Mouse (Mus musculus): ENCODE data around the gene Wwox. TPM values are rescaled to one million over a fixed set of nuclear protein-coding genes. Genes with fewer than 3 reads are reported as not detected.

Gene Wwox
- polyA plus RNA-seq, 1 experiment from 2014 or later: 12.1 TPM

DNA sequence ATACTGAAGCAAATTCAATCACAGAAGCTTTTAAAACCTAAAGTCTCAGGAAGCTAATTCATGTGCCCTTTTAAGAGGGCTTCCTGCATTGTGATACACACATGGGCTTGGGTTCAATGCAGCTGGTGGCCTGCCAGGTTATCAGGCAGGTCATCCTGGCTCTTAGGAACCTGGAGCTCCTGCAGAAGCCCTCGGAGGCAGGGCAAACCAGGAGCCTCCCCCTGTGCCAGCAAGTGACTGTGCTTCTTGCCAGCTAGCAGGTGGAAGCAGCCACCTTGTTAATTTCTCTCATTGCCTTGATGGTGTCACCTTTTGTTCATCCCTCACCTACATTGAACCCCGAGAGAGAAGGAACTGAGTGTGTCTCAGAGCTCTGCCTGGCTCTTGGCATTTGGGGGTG, 872.9 kb downstream of the Wwox start:
- peaks cover under 1% of the 10 kb centered on the region; the same call in 1 of the 2 replicates for H3K4me1 ChIP-seq
- no peaks in the 10 kb centered on the region for H3K27me3 ChIP-seq (ENCODE audit: poor library complexity, severe bottlenecking)
- H3K27ac ChIP-seq: no peak overlapping the region
- H3K4me3 ChIP-seq: no peak overlapping the region
- H3K36me3 ChIP-seq (replicated peaks): no peaks in the 10 kb centered on the region
- no peak for DNase-seq (ENCODE audit: extremely low spot score, low spot score)
- 85% methylated on average over 2 of the region's 2 CpGs for WGBS
- H3K9me3 ChIP-seq: no peaks in the 10 kb centered on the region

DNA sequence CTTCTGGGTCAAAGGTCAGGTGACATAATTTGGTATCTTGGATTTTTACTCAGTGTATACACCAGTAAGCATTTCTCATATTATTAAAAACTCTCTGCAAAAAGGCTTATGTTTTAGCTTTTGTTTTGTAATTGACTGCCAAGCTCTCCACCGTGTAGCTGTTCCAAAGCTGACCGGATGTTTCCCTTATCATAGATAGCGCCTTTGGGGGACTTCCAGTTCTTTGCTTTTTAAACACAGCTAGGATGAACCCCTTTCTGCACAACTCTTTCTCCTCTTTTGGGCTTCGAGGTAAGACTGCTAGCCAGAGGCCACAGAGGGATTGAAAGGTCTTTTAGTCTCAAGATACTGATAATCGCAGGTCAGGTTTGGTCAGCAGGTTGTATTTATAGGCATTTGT, 883.0 kb downstream of the Wwox start:
- no peaks in the 10 kb centered on the region for H3K9me3 ChIP-seq
- no peaks in the 10 kb centered on the region for H3K27me3 ChIP-seq (ENCODE audit: poor library complexity, severe bottlenecking)
- peaks cover 15% of the 10 kb centered on the region for H3K4me1 ChIP-seq
- no peak overlapping the region for H3K27ac ChIP-seq
- no peaks in the 10 kb centered on the region for H3K36me3 ChIP-seq (replicated peaks)
- no peak overlapping the region for H3K4me3 ChIP-seq
- no peak for DNase-seq (ENCODE audit: extremely low spot score, low spot score)
- WGBS: 89% methylated on average over 5 of the region's 5 CpGs

DNA sequence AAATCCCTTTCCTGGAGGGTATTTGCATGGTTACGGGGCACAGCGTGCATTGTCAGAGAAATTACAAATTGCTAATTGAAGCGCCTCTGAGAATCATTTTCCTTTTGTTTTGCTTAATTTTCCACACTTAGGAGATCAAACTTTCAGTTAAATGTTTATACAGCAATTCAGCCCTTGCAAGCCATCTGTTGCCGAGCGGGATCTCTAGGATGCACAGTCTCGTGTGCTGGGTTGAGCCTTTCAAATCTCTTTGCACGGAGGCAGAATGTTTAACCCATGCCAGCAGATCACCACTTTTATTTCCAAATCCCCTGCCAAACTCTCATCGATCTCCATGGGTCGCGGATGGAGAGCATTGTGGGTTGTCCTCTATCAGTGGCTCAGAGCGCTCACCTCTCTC, 891.2 kb downstream of the Wwox start:
- Histone ChIP-seq H3K9me3 (peaks cover 4% of the 10 kb centered on the region; the same call in 1 of the 2 replicates), H3K4me3 (no peak overlapping the region), H3K36me3 (replicated peaks) (no peaks in the 10 kb centered on the region), H3K27me3 (ENCODE audit: poor library complexity, severe bottlenecking) (no peaks in the 10 kb centered on the region), H3K27ac (no peak overlapping the region), H3K4me1 (no peaks in the 10 kb centered on the region)
- 91% methylated on average over 11 of the region's 11 CpGs for WGBS
- no peak for DNase-seq (ENCODE audit: extremely low spot score, low spot score)

DNA sequence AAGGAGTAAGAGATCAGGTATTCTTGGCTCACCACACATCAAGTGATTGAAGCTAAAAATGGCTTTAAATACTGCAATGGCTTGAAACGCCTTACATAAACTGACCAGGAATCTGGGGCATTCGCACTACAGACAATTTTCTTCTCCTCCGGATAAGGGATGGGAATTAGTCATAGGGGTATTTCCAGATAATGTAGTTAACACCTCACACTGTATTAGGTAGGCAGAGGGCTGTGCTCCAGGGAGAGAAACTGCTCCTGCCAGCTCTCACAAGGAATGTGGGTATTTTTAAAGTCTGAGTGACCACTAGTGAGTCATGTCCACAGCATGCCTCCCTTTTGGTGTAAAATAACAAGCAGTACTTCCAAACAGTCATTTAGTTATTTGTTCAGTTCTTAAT, 894.5 kb downstream of the Wwox start:
- Histone ChIP-seq H3K4me3 (no peak overlapping the region), H3K4me1 (no peaks in the 10 kb centered on the region), H3K36me3 (replicated peaks) (no peaks in the 10 kb centered on the region), H3K27me3 (ENCODE audit: poor library complexity, severe bottlenecking) (no peaks in the 10 kb centered on the region), H3K9me3 (peaks cover 4% of the 10 kb centered on the region; the same call in 1 of the 2 replicates), H3K27ac (no peak overlapping the region)
- no peak for DNase-seq (ENCODE audit: extremely low spot score, low spot score)
- WGBS: 89% methylated on average over 3 of the region's 3 CpGs

DNA sequence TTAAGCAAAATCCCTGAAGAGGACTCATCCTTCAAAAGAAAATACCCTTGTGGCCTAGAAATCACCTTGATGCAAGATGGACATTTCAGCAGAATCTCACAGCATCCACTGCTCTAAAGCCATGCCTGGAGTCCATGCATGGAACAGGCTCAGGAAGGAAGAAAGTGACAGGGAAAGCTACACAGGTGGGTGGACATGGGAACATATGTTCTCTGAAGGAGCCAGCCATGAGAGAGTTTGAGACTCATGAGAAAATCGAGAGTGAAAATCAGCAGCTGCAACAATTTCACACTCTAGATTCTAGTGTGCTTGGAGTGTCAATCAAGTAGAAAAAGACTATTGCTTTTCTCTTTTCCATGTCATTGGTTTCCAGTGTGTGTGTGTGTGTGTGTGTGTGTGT, 896.9 kb downstream of the Wwox start:
- Histone ChIP-seq H3K9me3 (no peaks in the 10 kb centered on the region), H3K27me3 (ENCODE audit: poor library complexity, severe bottlenecking) (no peaks in the 10 kb centered on the region), H3K4me3 (no peak overlapping the region), H3K4me1 (no peaks in the 10 kb centered on the region), H3K27ac (no peak overlapping the region), H3K36me3 (replicated peaks) (no peaks in the 10 kb centered on the region)
- no peak for DNase-seq (ENCODE audit: extremely low spot score, low spot score)
- WGBS: 94% methylated on average over 1 of the region's 1 CpGs

DNA sequence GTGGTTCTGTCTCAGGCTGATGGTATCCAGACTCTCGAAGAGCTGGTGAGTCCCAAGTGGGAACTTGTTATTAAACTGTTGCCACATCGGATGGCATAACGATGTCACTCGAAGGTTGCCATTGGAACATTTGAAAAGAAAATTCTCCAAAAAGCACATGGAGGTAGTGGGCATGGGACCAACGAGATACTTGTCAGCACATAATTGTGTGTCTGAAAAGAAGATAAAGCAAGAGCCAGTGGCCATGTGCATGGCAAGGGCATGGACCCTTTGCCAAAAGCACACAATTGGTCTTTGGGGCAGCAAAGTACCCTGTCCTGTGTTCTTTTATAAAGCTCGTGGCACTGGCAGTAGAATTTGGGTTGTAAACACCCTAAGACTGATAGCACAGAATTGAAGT, 909.2 kb downstream of the Wwox start:
- 0 out of 2 replicates have a peak, but pooled peaks cover 1% of the 10 kb centered on the region for H3K9me3 ChIP-seq
- H3K4me3 ChIP-seq: no peak overlapping the region
- no peak overlapping the region for H3K27ac ChIP-seq
- H3K4me1 ChIP-seq: no peaks in the 10 kb centered on the region
- 88% methylated on average over 6 of the region's 6 CpGs for WGBS
- no peak for DNase-seq (ENCODE audit: extremely low spot score, low spot score)
- H3K27me3 ChIP-seq (ENCODE audit: poor library complexity, severe bottlenecking): no peaks in the 10 kb centered on the region
- no peaks in the 10 kb centered on the region for H3K36me3 ChIP-seq (replicated peaks)

DNA sequence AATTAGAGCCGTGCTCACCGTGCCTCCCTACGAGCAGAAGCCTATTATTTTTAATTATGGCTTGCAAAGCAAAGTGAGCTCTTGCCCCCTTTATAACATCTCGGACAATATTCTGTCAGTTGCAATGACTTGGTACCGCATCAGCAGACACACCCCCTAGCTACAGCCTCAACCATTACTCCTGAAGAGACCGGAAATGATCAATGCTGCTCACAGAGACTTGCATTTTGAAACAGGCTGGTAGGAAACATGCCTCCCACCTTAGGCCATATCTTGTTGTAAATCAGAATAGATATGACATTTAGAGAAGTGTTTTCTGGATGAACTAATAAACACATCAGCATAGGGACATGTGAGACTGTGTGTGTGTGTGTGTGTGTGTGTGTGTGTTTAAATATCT, 911.3 kb downstream of the Wwox start:
- no peaks in the 10 kb centered on the region for H3K27me3 ChIP-seq (ENCODE audit: poor library complexity, severe bottlenecking)
- 91% methylated on average over 6 of the region's 6 CpGs for WGBS

DNA sequence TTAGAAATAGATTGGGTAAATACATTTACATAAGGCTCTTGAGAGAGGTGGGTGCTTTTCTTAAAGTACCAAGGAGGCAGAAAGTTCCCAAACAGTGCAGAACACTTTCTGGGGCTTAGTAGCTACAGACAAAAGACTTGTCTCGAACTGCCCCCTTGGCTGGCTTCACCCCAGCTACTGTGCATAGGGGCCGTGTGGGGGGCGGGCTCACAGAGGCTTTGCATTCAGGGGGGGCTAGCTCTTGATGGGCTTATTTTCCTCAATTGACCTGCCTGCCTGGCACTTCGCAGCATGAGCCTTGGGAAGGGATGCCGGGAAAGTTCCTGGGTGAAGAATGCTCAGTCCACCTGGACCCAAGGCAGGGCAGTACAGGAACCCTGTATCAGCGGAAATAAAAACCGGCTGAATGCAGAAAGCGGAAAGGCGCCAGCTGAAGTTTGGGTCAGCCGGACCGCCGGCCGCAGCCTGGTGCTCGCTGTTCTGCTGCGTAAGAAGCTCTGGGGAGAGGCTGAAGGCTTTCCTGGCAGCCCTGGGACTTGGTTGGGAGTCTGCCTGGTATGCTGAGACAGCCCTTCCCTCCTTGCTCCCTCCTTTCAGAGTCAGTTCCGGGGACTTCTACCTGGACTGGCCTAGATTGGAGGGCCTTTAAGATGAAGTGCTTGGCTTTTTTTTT, 918.3 kb downstream of the Wwox start:
- Histone ChIP-seq H3K36me3 (replicated peaks) (no peaks in the 10 kb centered on the region), H3K4me1 (peaks cover 21% of the 10 kb centered on the region), H3K4me3 (peak overlapping the region; percentile 37), H3K27me3 (ENCODE audit: poor library complexity, severe bottlenecking) (no peaks in the 10 kb centered on the region; the same call in 1 of the 2 replicates), H3K9me3 (peaks cover 12% of the 10 kb centered on the region), H3K27ac (peak overlapping the region; percentile 75)
- WGBS: 22% methylated on average over 16 of the region's 16 CpGs
- DNase-seq (ENCODE audit: extremely low spot score, low spot score): peak; percentile 24

More for the DNA sequence above, 911.3 kb downstream of the Wwox start:
- H3K4me3 ChIP-seq: no peak overlapping the region
- no peaks in the 10 kb centered on the region for H3K4me1 ChIP-seq
- peaks cover 12% of the 10 kb centered on the region for H3K9me3 ChIP-seq
- no peak for DNase-seq (ENCODE audit: extremely low spot score, low spot score)
- no peaks in the 10 kb centered on the region for H3K36me3 ChIP-seq (replicated peaks)
- no peak overlapping the region for H3K27ac ChIP-seq

DNA sequence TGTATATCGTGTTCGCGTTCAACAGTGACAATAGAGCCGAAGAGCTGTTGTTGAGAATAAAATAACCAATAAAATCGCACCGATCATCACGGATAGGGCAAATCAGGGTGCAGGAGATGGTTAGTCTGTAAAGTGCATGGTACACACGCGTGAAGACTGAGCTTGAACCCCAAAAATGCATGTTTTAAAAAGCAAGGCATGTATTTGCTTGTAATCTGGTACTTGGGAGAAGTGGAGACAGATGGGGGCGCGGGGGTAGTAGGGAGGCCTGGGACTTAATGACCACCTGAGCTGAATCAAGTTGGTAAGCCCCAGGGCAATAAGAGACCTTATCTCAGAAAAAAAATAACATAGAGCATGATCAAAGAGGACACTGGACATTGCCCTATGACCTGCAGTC, 919.0 kb downstream of the Wwox start:
- Histone ChIP-seq H3K9me3 (peaks cover 12% of the 10 kb centered on the region), H3K36me3 (replicated peaks) (no peaks in the 10 kb centered on the region), H3K27me3 (ENCODE audit: poor library complexity, severe bottlenecking) (no peaks in the 10 kb centered on the region; the same call in 1 of the 2 replicates), H3K4me3 (no peak overlapping the region), H3K4me1 (peaks cover 21% of the 10 kb centered on the region), H3K27ac (no peak overlapping the region)
- DNase-seq (ENCODE audit: extremely low spot score, low spot score): no peak
- WGBS: 90% methylated on average over 11 of the region's 11 CpGs

DNA sequence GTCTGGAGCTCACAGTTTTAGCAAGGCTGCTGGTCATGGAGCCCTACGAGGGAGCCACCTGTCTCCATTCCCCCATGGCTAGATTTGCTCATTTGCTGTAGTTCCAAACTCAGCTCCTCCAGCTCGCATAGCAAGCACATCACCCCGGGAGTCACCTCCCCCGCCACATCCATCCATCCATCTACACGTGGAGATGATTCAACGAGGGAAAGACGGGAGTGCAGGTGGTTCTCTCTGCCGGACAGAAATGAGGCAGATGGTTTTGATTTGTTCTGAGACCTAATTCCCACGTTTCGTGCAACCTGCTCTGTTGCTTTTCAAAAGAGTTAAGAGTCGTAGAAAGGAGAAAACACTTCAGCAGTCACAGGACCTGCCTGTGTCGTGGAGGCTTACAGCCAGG, 920.2 kb downstream of the Wwox start:
- Histone ChIP-seq H3K27me3 (ENCODE audit: poor library complexity, severe bottlenecking) (no peaks in the 10 kb centered on the region; the same call in 1 of the 2 replicates), H3K36me3 (replicated peaks) (no peaks in the 10 kb centered on the region), H3K9me3 (peaks cover 1% of the 10 kb centered on the region; the same call in 1 of the 2 replicates), H3K4me3 (no peak overlapping the region), H3K27ac (no peak overlapping the region), H3K4me1 (peaks cover 21% of the 10 kb centered on the region)
- DNase-seq (ENCODE audit: extremely low spot score, low spot score): no peak
- 65% methylated on average over 12 of the region's 12 CpGs for WGBS

DNA sequence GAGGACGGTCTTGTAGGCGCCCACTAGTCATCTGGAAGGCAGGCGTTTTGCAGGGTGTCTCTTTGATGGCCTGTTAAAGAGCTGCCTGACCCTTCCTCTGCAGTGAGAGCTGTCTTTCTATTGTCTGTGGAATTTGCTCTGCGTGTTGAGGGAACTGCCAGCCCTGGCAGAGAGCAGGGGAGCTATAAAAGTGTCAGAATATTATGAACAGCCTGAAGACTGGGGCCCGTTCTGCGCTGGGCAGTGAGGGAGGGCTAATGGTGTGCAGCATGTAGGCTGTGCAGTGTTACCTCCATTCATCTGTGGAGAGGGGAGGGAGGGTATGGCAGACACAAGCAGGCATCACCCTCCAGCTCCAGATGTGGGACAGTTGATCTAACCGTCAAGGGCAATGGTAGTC, 923.1 kb downstream of the Wwox start:
- no peaks in the 10 kb centered on the region; the same call in 1 of the 2 replicates for H3K9me3 ChIP-seq
- no peaks in the 10 kb centered on the region; the same call in 1 of the 2 replicates for H3K27me3 ChIP-seq (ENCODE audit: poor library complexity, severe bottlenecking)
- WGBS: 81% methylated on average over 7 of the region's 7 CpGs

DNA sequence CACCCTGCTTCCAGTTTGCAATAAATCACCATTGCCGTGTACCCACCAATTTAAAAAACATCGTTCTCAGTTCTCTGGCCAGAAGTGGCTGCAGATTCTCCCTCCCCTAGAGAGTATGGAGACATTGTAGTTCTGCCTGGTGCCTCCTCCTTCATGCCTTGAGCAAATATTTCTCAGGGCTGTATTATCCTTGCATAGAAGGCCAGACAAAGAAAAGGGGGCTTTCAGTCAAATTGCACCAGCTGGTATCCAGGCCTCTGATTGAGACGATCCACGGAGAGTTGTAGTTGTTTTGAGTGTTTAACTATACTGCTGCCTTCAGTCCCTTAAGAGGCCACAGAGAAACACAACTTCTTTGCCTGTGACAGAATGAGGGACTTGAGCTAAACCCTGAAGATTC, 935.5 kb downstream of the Wwox start:
- no peak for DNase-seq (ENCODE audit: extremely low spot score, low spot score)
- Histone ChIP-seq H3K9me3 (no peaks in the 10 kb centered on the region), H3K27ac (no peak overlapping the region), H3K4me3 (no peak overlapping the region), H3K4me1 (peaks cover 16% of the 10 kb centered on the region), H3K36me3 (replicated peaks) (no peaks in the 10 kb centered on the region), H3K27me3 (ENCODE audit: poor library complexity, severe bottlenecking) (no peaks in the 10 kb centered on the region)
- 62% methylated on average over 4 of the region's 4 CpGs for WGBS

More for the DNA sequence above, 923.1 kb downstream of the Wwox start:
- Histone ChIP-seq H3K36me3 (replicated peaks) (no peaks in the 10 kb centered on the region), H3K27ac (no peak overlapping the region), H3K4me3 (no peak overlapping the region), H3K4me1 (peaks cover 19% of the 10 kb centered on the region)
- DNase-seq (ENCODE audit: extremely low spot score, low spot score): no peak

DNA sequence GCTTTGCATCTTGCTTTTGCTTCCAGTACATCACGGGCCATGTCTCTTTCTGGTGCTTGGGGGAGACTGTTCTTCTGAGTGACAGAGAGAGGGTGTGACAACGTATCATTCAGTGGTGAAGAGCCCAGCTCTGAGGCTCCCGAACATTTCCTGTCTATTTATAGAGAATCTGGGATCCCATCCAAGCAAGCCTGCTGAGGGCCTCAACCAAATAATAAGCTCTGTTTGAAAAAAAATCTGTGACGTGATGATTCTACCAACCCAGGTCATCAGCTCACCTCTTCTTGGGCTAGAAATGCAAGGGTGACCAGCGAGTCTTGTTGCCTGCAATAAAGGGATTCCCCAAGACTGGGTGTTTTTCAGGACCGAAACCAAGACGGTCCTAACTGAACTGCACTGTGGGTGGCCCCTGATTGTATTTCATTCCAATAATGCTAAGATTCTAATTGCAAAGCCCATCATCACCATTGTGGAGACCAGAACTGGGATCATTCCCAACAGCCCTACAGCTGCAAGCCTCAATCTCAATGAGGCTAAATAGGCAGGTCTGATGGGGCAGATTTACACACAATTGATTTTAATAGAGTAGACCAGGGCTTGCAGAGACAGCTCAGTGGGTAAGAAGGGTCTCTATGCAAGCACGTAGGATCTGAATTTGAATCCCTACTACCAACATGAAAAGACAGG, 936.0 kb downstream of the Wwox start:
- 88% methylated on average over 8 of the region's 8 CpGs for WGBS
- Histone ChIP-seq H3K4me3 (no peak overlapping the region), H3K27ac (no peak overlapping the region)

More for the DNA sequence above, 936.0 kb downstream of the Wwox start:
- peaks cover 16% of the 10 kb centered on the region for H3K4me1 ChIP-seq
- no peaks in the 10 kb centered on the region for H3K27me3 ChIP-seq (ENCODE audit: poor library complexity, severe bottlenecking)
- DNase-seq (ENCODE audit: extremely low spot score, low spot score): no peak
- no peaks in the 10 kb centered on the region for H3K9me3 ChIP-seq
- no peaks in the 10 kb centered on the region for H3K36me3 ChIP-seq (replicated peaks)
